Mouse (Mus musculus) thymus, adult 2 months (tissue): ENCODE data around the gene Ankrd52. TPM values are rescaled to one million over a fixed set of nuclear protein-coding genes. Genes with fewer than 3 reads are reported as not detected.

ENCODE experiments used
- DNase-seq: peaks from one replicate; pipeline ENCODE4 v3.0.0; 2021
- H3K27ac ChIP-seq: fragments of 200-500 bp; 2 replicates; pipeline ENCODE4 v1.5.1; 2012; ENCODE audit warnings: low read length, control low read depth; ENCODE audit not compliant: control insufficient read depth, insufficient read depth
- H3K27me3 ChIP-seq: fragments of 200-500 bp; 2 replicates; pipeline ENCODE4 v1.6.1; 2012; ENCODE audit warnings: mild to moderate bottlenecking, low read length, moderate library complexity, mixed read lengths; ENCODE audit not compliant: control insufficient read depth, insufficient read depth
- H3K36me3 ChIP-seq: fragments of 200-500 bp; 2 replicates; pipeline ENCODE4 v1.6.1; 2012; ENCODE audit warnings: mild to moderate bottlenecking, low read length, moderate library complexity; ENCODE audit not compliant: control insufficient read depth, insufficient read depth
- H3K4me1 ChIP-seq: fragments of 200-500 bp; replicated peaks from 2 replicates; pipeline ENCODE4 v1.6.1; 2012; ENCODE audit warnings: low read length; ENCODE audit not compliant: control insufficient read depth, insufficient read depth
- H3K4me3 ChIP-seq: fragments of 200-500 bp; 2 replicates; pipeline ENCODE4 v1.5.1; 2012; ENCODE audit warnings: mild to moderate bottlenecking, low read length, control low read depth, moderate library complexity; ENCODE audit not compliant: control insufficient read depth, insufficient read depth
- CTCF ChIP-seq: fragments of 200-500 bp; IDR thresholded peaks from 2 replicates; pipeline ENCODE4 v1.5.1; 2012; ENCODE audit warnings: mild to moderate bottlenecking, control low read depth, low read length, moderate library complexity, borderline replicate concordance; ENCODE audit not compliant: control insufficient read depth, poor library complexity, insufficient read depth; ENCODE audit errors: extremely low read depth
- POLR2A ChIP-seq: fragments of 200-500 bp; IDR thresholded peaks from 2 replicates; pipeline ENCODE4 v1.6.1; 2012; ENCODE audit warnings: mild to moderate bottlenecking, low read length, control low read depth, moderate library complexity; ENCODE audit not compliant: control insufficient read depth, poor library complexity, insufficient read depth; ENCODE audit errors: extremely low read depth
- WGBS: fragments of 180-500 bp; shearing (Covaris S2); methylation state at CpG from one replicate; pipeline ENCODE4 v1.1.7; 2018; 5-methylcytosine and 5-hydroxymethylcytosine counted together
- polyA plus RNA-seq: library from polyadenylated mRNA; depleted of rRNA; stranded (reverse); fragments of >200 nt; gene quantifications from 2 replicates; pipeline ENCODE4 v1.2.3, GENCODE M21; 2012

Gene Ankrd52
- polyA plus RNA-seq, 1 experiment: 71.0 TPM

DNA sequence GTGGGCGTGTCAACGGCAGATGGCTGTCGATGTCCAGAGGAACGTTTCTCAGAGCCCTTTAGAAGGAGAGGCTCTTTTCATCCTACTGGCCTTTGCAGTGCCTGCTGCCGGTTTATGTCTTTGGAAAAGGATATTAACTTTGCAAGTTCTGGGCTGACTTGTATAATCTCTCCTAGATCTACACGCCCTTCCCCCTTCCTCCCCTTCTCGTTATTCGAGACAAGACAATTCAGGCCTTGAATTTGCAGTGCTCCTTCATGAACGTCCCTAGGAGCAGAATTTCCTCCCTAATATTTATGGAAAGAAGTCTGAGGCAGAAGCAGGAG is 7.7 kb upstream of the Ankrd52 start:
- H3K27me3 ChIP-seq: no peaks in the 10 kb centered on the region
- 7% methylated on average over 9 of the region's 9 CpGs for WGBS
- peak overlapping the region; percentile 8 for H3K27ac ChIP-seq
- H3K36me3 ChIP-seq: no peaks in the 10 kb centered on the region
- no peak for TF ChIP-seq CTCF
- TF ChIP-seq POLR2A: no peak
- no peak for DNase-seq
- peak overlapping the region; percentile 81 for H3K4me3 ChIP-seq
- peaks cover 11% of the 10 kb centered on the region for H3K4me1 ChIP-seq

DNA sequence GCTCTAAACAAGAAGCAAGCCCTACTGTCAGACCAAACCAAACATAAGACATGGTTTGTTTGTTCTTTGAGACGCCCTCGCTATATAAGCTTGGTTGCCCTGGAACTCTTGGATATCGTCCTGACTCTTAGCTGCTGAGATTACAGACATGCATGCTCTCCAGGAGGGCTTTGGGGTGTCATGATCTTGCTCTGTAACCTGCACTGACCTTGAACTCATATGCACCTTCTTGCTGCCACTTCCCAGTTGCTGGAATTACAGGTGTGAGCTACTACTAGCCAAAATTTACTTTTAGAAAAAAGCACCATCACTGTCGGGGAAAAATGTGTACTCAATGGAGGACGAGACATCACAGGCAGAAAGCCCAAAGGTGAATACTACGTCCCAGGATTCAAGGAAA is 7.3 kb upstream of the Ankrd52 start:
- TF ChIP-seq POLR2A: no peak
- TF ChIP-seq CTCF: no peak
- H3K4me3 ChIP-seq: no peak overlapping the region
- no peak for DNase-seq
- 90% methylated on average over 6 of the region's 6 CpGs for WGBS
- peaks cover 11% of the 10 kb centered on the region for H3K4me1 ChIP-seq
- H3K36me3 ChIP-seq: no peaks in the 10 kb centered on the region
- no peak overlapping the region for H3K27ac ChIP-seq
- H3K27me3 ChIP-seq: no peaks in the 10 kb centered on the region

DNA sequence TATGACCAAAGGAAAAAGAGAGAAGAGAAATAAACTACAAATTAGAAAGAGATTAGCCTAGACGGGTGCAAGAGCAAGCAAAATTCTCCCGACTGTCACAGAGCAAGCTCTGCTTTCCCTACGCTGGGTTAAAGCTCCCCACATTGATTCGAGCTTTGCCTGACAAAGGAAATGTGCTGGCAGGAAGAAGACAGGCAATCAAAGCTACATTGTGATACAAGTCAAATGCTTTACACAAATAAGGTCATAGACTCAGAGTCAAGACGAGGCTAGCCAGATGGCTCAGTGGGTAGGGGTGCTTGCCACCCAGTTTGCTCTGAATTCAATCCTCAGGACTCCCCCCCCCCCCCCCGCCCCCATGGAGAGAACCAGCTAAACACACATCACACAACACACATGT is 6.9 kb upstream of the Ankrd52 start:
- H3K4me1 ChIP-seq: peaks cover 11% of the 10 kb centered on the region
- no peaks in the 10 kb centered on the region for H3K27me3 ChIP-seq
- no peak overlapping the region for H3K27ac ChIP-seq
- DNase-seq: no peak
- H3K4me3 ChIP-seq: no peak overlapping the region
- no peak for TF ChIP-seq POLR2A
- TF ChIP-seq CTCF: no peak
- WGBS: 74% methylated on average over 6 of the region's 6 CpGs
- no peaks in the 10 kb centered on the region for H3K36me3 ChIP-seq

DNA sequence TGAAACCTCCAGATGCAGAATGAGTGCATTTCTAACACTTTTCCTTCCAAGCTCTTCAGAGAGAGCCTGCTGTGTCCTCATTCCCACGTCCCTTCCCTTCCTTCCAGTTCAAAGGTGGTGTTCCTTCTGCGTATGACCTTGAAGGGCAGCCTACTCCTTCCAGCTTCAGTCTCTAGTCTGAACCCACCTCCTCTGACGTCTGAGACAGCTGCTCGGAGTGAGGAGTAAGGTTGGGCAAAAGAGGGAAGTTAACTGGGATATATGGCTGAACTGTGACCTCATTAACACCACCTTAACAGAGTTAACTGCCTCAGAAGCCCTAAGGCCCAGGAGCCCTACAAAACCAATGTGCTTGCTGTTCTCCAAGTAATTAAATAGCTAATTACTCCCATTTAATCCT is 6.3 kb upstream of the Ankrd52 start:
- no peak for TF ChIP-seq POLR2A
- TF ChIP-seq CTCF: no peak
- no peak overlapping the region for H3K27ac ChIP-seq
- 87% methylated on average over 4 of the region's 4 CpGs for WGBS

DNA sequence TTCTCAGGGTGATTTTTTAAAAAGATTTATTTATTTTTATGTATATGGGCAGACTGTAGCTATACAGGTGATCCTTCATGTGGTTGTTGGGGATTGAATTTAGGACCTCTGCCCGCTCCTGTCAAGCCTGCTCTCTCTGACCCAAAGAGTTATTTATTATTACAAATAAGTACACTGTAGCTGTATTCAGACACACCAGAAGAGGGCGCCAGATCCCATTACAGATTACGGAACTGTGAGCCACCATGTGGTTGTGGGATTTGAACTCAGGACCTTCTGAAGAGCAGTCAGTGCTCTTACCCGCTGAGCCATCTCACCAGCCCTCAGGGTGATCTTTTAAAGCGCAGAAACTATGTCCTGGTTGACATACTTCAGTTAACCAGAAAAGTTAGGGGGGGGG is 4.8 kb upstream of the Ankrd52 start:
- Histone ChIP-seq H3K27me3 (no peaks in the 10 kb centered on the region), H3K36me3 (no peaks in the 10 kb centered on the region), H3K4me1 (peaks cover 15% of the 10 kb centered on the region), H3K27ac (no peak overlapping the region), H3K4me3 (no peak overlapping the region)
- WGBS: 89% methylated on average over 5 of the region's 5 CpGs
- DNase-seq: no peak
- TF ChIP-seq POLR2A (no peak), CTCF (peak; percentile 19; the same call in 1 of the 2 replicates)

More for the DNA sequence above, 6.3 kb upstream of the Ankrd52 start:
- DNase-seq: no peak
- Histone ChIP-seq H3K27me3 (no peaks in the 10 kb centered on the region), H3K4me1 (peaks cover 11% of the 10 kb centered on the region), H3K4me3 (no peak overlapping the region), H3K36me3 (no peaks in the 10 kb centered on the region)

DNA sequence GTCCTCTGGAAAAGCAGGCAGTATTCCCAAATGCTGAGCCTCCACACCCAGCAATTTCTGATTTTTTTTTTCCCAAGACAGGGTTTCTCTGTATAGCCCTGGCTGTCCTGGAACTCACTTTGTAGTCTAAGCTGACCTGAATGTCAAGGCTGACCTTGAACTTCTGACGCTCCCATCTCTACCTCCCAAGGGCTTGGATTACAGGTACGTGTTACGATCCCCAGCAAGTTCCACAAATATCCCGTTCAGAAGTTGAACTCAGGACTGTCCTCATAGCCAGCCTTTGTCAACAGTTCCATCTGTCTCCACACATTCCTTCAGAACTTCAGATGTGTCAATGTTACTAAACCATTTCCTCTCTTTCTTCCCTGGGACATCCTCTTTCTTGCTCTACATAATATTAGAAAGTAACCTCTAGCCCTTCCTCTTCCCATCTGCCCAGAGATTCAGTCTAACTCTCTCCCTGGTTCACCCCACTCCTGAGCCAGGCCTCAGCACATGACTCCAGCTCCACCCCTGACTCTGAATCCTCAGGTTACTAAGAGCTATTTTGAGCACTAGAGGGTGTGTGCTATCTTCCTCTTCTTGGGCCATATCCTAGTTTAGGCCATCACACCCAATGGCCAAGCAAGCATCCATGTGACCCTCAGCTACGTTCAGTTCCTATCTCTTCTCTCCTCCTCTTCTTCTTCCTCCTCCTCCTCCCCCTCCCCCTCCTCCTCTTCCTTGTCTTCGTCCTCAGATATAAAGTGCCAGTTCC is 3.7 kb upstream of the Ankrd52 start:
- no peak overlapping the region for H3K27ac ChIP-seq
- WGBS: 83% methylated on average over 6 of the region's 6 CpGs

More for the DNA sequence above, 3.7 kb upstream of the Ankrd52 start:
- DNase-seq: no peak
- TF ChIP-seq CTCF (no peak), POLR2A (no peak)
- Histone ChIP-seq H3K4me1 (peaks cover 17% of the 10 kb centered on the region), H3K4me3 (no peak overlapping the region), H3K36me3 (no peaks in the 10 kb centered on the region), H3K27me3 (no peaks in the 10 kb centered on the region)
